Mouse (Mus musculus): ENCODE results near the gene Cdkal1. TPM values are rescaled to one million over a fixed set of nuclear protein-coding genes. Genes with fewer than 3 reads are reported as not detected.

Cdkal1 gene
- total and polyA plus RNA-seq, 3 experiments, result 8.7 to 13.7 (median 9.5) TPM

DNA sequence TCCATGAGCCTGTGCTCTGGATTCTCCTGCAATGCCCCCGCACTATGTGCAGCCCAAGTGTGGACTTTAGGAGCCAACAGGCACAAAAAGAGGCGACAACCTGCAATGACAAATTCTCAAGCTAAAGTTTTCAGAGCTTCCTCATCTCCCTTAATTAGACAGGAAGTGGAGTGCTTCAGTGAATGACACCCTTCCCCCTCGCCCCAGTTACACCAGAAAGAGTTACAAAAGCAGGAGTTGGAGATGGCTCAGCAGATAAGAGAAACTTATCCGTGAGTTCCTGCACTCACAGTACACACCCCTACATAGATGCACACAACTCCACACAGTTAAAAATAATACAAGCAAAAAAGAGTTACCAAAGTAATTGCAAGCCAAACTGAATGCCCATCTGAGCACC is 620.4 kb downstream of the Cdkal1 start:
- in situ Hi-C loops (cut with MboI; ENCODE audit: low pct_ligation_motif_present, low pct_unique_long_range_greater_than_20kb, low sequenced_read_pairs) (no loop called here), dilution Hi-C loops (cut with MboI; ENCODE audit: extremely low pct_ligation_motif_present, extremely low pct_unique_long_range_greater_than_20kb, low sequenced_read_pairs) (no loop called here)
- no peak for DNase-seq (ENCODE audit: extremely low read depth)
- Histone ChIP-seq H3K4me2 (ENCODE audit: insufficient read depth, low read depth, poor library complexity, severe bottlenecking) (no peak overlapping the region), H3K9ac (ENCODE audit: insufficient read depth, low read depth) (no peak overlapping the region), H3K4me1 (ENCODE audit: control insufficient read depth in 1 of 2, insufficient read depth in 2 of 2) (peaks cover 0 to 22% of the 10 kb centered on the region in 2 experiments; a peak in 3 of 4 replicates), H3K9me3 (replicated peaks; ENCODE audit: low read length) (peaks cover 3% of the 10 kb centered on the region), H3K4me3 (replicated peaks in 1 of 3; ENCODE audit: low read depth in 2 of 3, low read length in 2 of 3, poor library complexity in 1 of 3) (no peak overlapping the region), H3K36me3 (replicated peaks in 1 of 2; ENCODE audit: control insufficient read depth in 1 of 2, insufficient read depth in 1 of 2, low read length in 1 of 2) (no peaks in the 10 kb centered on the region), H3K27me3 (replicated peaks) (no peaks in the 10 kb centered on the region), H3K79me2 (replicated peaks; ENCODE audit: control insufficient read depth, extremely low read depth, insufficient read depth, poor library complexity, severe bottlenecking) (no peaks in the 10 kb centered on the region), H3K27ac (ENCODE audit: insufficient read depth, low read depth) (no peak overlapping the region)
- TF ChIP-seq POLR2A (IDR thresholded peaks at IDR 0.05; ENCODE audit: low read depth, low read length) (no peak), MXI1 (IDR thresholded peaks at IDR 0.05; ENCODE audit: low read depth, low read length) (no peak), RAD21 (IDR thresholded peaks at IDR 0.05; ENCODE audit: low read depth, low read length) (no peak)

- no peak for DNase-seq (ENCODE audit: extremely low read depth)
- Histone ChIP-seq H3K4me2 (ENCODE audit: insufficient read depth, low read depth, poor library complexity, severe bottlenecking) (no peak overlapping the region), H3K79me2 (replicated peaks; ENCODE audit: control insufficient read depth, extremely low read depth, insufficient read depth, poor library complexity, severe bottlenecking) (no peaks in the 10 kb centered on the region), H3K9ac (ENCODE audit: insufficient read depth, low read depth) (no peak overlapping the region), H3K27ac (ENCODE audit: insufficient read depth, low read depth) (no peak overlapping the region), H3K9me3 (replicated peaks; ENCODE audit: low read length) (peaks cover 3% of the 10 kb centered on the region), H3K36me3 (replicated peaks in 1 of 2; ENCODE audit: control insufficient read depth in 1 of 2, insufficient read depth in 1 of 2, low read length in 1 of 2) (no peaks in the 10 kb centered on the region), H3K4me1 (ENCODE audit: control insufficient read depth in 1 of 2, insufficient read depth in 2 of 2) (peaks cover 0 to 22% of the 10 kb centered on the region in 2 experiments; a peak in 3 of 4 replicates), H3K4me3 (replicated peaks in 1 of 3; ENCODE audit: low read depth in 2 of 3, low read length in 2 of 3, poor library complexity in 1 of 3) (no peak overlapping the region), H3K27me3 (replicated peaks) (no peaks in the 10 kb centered on the region)
- no peak for TF ChIP-seq POLR2AphosphoS2 (IDR thresholded peaks at IDR 0.05; ENCODE audit: low read depth, low read length)
- no peak for TF ChIP-seq HCFC1 (IDR thresholded peaks at IDR 0.05; ENCODE audit: low read depth, low read length)
- no peak for TF ChIP-seq UBTF (IDR thresholded peaks at IDR 0.05; ENCODE audit: low read depth, low read length)
- TF ChIP-seq MEF2A (IDR thresholded peaks at IDR 0.05; ENCODE audit: borderline replicate concordance, low read depth, low read length), result 0 out of 2 replicates have a peak, but pooled peaks have one; percentile 42
- no peak for TF ChIP-seq USF1 (IDR thresholded peaks at IDR 0.05; ENCODE audit: low read depth, low read length)
- TF ChIP-seq JUND (conservative IDR thresholded peaks at IDR 0.05; ENCODE audit: low read depth, low read length), result no peak
- in situ Hi-C loops (cut with MboI; ENCODE audit: low pct_ligation_motif_present, low pct_unique_long_range_greater_than_20kb, low sequenced_read_pairs) (no loop called here), dilution Hi-C loops (cut with MboI; ENCODE audit: extremely low pct_ligation_motif_present, extremely low pct_unique_long_range_greater_than_20kb, low sequenced_read_pairs) (no loop called here)
These were observed 621.0 kb downstream of the Cdkal1 start for GRCm38 (mm10) chr13:29234442-29234841.

GRCm38 (mm10) chr13:29233970-29234369 is 621.5 kb downstream of the Cdkal1 start:
- H3K27me3 ChIP-seq (replicated peaks), result no peaks in the 10 kb centered on the region
- no peak overlapping the region for H3K4me3 ChIP-seq (replicated peaks in 1 of 3; ENCODE audit: low read depth in 2 of 3, low read length in 2 of 3, poor library complexity in 1 of 3)
- H3K9ac ChIP-seq (ENCODE audit: insufficient read depth, low read depth), result no peak overlapping the region
- H3K9me3 ChIP-seq (replicated peaks; ENCODE audit: low read length), result peaks cover 3% of the 10 kb centered on the region
- no peak for DNase-seq (ENCODE audit: extremely low read depth)
- no peaks in the 10 kb centered on the region for H3K36me3 ChIP-seq (replicated peaks in 1 of 2; ENCODE audit: control insufficient read depth in 1 of 2, insufficient read depth in 1 of 2, low read length in 1 of 2)
- no peak overlapping the region for H3K27ac ChIP-seq (ENCODE audit: insufficient read depth, low read depth)
- no peak for TF ChIP-seq HCFC1 (IDR thresholded peaks at IDR 0.05; ENCODE audit: low read depth, low read length)
- TF ChIP-seq KAT2A (IDR thresholded peaks at IDR 0.05; ENCODE audit: insufficient replicate concordance, low read length), result no peak
- no peak for TF ChIP-seq SMC3 (IDR thresholded peaks at IDR 0.05; ENCODE audit: low read depth, low read length)
- no peak for TF ChIP-seq JUN (IDR thresholded peaks at IDR 0.05; ENCODE audit: insufficient read depth, low read depth, low read length)
- no peak for TF ChIP-seq BHLHE40 (IDR thresholded peaks at IDR 0.05; ENCODE audit: low read depth, low read length)
- no peak for TF ChIP-seq GABPA (IDR thresholded peaks at IDR 0.05; ENCODE audit: insufficient replicate concordance, low read depth, low read length)
- TF ChIP-seq USF2 (conservative IDR thresholded peaks at IDR 0.05; ENCODE audit: low read depth, low read length), result no peak
- TF ChIP-seq JUND (conservative IDR thresholded peaks at IDR 0.05; ENCODE audit: low read depth, low read length), result no peak
- TF ChIP-seq ZNF384 (IDR thresholded peaks at IDR 0.05; ENCODE audit: low read depth, low read length), result no peak
- no peak for TF ChIP-seq RCOR1 (conservative IDR thresholded peaks at IDR 0.05; ENCODE audit: low read depth, low read length)
- TF ChIP-seq TBP (conservative IDR thresholded peaks at IDR 0.05; ENCODE audit: low read depth, low read length), result no peak
- no peak for TF ChIP-seq ZKSCAN1 (IDR thresholded peaks at IDR 0.05; ENCODE audit: borderline replicate concordance, low read depth, low read length)
- no peak for TF ChIP-seq MAZ (IDR thresholded peaks at IDR 0.05; ENCODE audit: low read depth, low read length)
- TF ChIP-seq CHD1 (IDR thresholded peaks at IDR 0.05; ENCODE audit: low read depth, low read length), result no peak
- TF ChIP-seq EP300 (IDR thresholded peaks at IDR 0.05; ENCODE audit: low read length), result no peak
- no peak for TF ChIP-seq MYC (IDR thresholded peaks at IDR 0.05; ENCODE audit: low read depth, low read length)
- TF ChIP-seq CTCF (conservative IDR thresholded peaks at IDR 0.05 in 1 of 2, IDR thresholded peaks at IDR 0.05 in 1 of 2; ENCODE audit: low read depth in 2 of 2, low read length in 2 of 2), result no peak
- TF ChIP-seq POLR2AphosphoS2 (IDR thresholded peaks at IDR 0.05; ENCODE audit: low read depth, low read length), result no peak
- no peak for TF ChIP-seq MXI1 (IDR thresholded peaks at IDR 0.05; ENCODE audit: low read depth, low read length)
- no peaks in the 10 kb centered on the region for H3K79me2 ChIP-seq (replicated peaks; ENCODE audit: control insufficient read depth, extremely low read depth, insufficient read depth, poor library complexity, severe bottlenecking)
- in situ Hi-C loops (cut with MboI; ENCODE audit: low pct_ligation_motif_present, low pct_unique_long_range_greater_than_20kb, low sequenced_read_pairs), result no loop called here
- H3K4me1 ChIP-seq (ENCODE audit: control insufficient read depth in 1 of 2, insufficient read depth in 2 of 2), result peaks cover 0 to 22% of the 10 kb centered on the region in 2 experiments; a peak in 3 of 4 replicates
- dilution Hi-C loops (cut with MboI; ENCODE audit: extremely low pct_ligation_motif_present, extremely low pct_unique_long_range_greater_than_20kb, low sequenced_read_pairs), result no loop called here
- H3K4me2 ChIP-seq (ENCODE audit: insufficient read depth, low read depth, poor library complexity, severe bottlenecking), result no peak overlapping the region
